Mouse (Mus musculus) limb, embryonic 14.5 days (tissue): ENCODE data around the gene Ddx28. TPM values are rescaled to one million over a fixed set of nuclear protein-coding genes. Genes with fewer than 3 reads are reported as not detected.

Experiments
- ATAC-seq: fragments of 200-750 bp; cut with Nextera tagmentation; 2 replicates; pipeline ENCODE4 v1.8.0; 2017; ENCODE audit warnings: low read depth, moderate number of reproducible peaks, moderate TSS enrichment; ENCODE audit not compliant: low FRiP score
- DNase-seq: peaks from one replicate; pipeline ENCODE4 v3.0.0-alpha.2; 2015; ENCODE audit warnings: low spot score
- H3K27ac ChIP-seq: fragments of 300-500 bp; sonication (generic); replicated peaks from 2 replicates; pipeline ENCODE4 v1.5.1; 2014; ENCODE audit warnings: low read depth, mild to moderate bottlenecking, low read length, moderate library complexity, mixed read lengths
- H3K27me3 ChIP-seq: fragments of 300-500 bp; sonication (generic); 2 replicates; pipeline ENCODE4 v1.6.1; 2014; ENCODE audit warnings: low read length, mixed read lengths; ENCODE audit not compliant: control insufficient read depth, insufficient read depth
- H3K36me3 ChIP-seq: fragments of 300-500 bp; sonication (generic); 2 replicates; pipeline ENCODE4 v1.6.1; 2014; ENCODE audit warnings: mild to moderate bottlenecking, low read length, moderate library complexity, mixed read lengths; ENCODE audit not compliant: control insufficient read depth, insufficient read depth
- H3K4me1 ChIP-seq: fragments of 300-500 bp; sonication (generic); 2 replicates; pipeline ENCODE4 v1.6.1; 2014; ENCODE audit warnings: antibody characterized with exemption, low read length, mixed read lengths; ENCODE audit not compliant: control insufficient read depth, insufficient read depth
- H3K4me2 ChIP-seq: fragments of 300-500 bp; sonication (generic); replicated peaks from 2 replicates; pipeline ENCODE4 v1.6.1; 2014; ENCODE audit warnings: low read depth, mild to moderate bottlenecking, low read length, moderate library complexity; ENCODE audit not compliant: severe bottlenecking
- H3K4me3 ChIP-seq: fragments of 300-500 bp; sonication (generic); replicated peaks from 2 replicates; pipeline ENCODE4 v1.5.1; 2014; ENCODE audit warnings: low read length
- H3K9ac ChIP-seq: fragments of 300-500 bp; sonication (generic); 2 replicates; pipeline ENCODE4 v1.6.1; 2014; ENCODE audit warnings: mild to moderate bottlenecking, low read depth, low read length, moderate library complexity; ENCODE audit not compliant: severe bottlenecking
- H3K9me3 ChIP-seq: fragments of 300-500 bp; sonication (generic); 2 replicates; pipeline ENCODE4 v1.6.1; 2016; ENCODE audit warnings: low read length; ENCODE audit not compliant: control insufficient read depth
- POLR2A ChIP-seq: fragments of 200-500 bp; IDR thresholded peaks from 2 replicates; pipeline ENCODE4 v1.8.0; 2012; ENCODE audit warnings: inconsistent platforms, mild to moderate bottlenecking, moderate library complexity, borderline replicate concordance; ENCODE audit not compliant: insufficient read depth, insufficient read length; ENCODE audit errors: extremely low read depth
- WGBS: fragments of 180-500 bp; shearing (Covaris S2); extraction: QIAGEN DNeasy Blood & Tissue Kit; methylation state at CpG from one replicate; pipeline ENCODE4 v1.1.7; 2014; 5-methylcytosine and 5-hydroxymethylcytosine counted together
- polyA plus RNA-seq, 2 experiments: library from polyadenylated mRNA; depleted of rRNA in 1 of 2; stranded (reverse) in 1 of 2; unstranded in 1 of 2; fragments of >200 nt; fragmentation: Nextera tagmentation in 1 of 2; extraction: Ambion mirVana in 1 of 2; gene quantifications; 2 replicates each; pipeline versions ENCODE4 v1.2.1 to v1.2.3; 2012 to 2014

Ddx28 gene
- polyA plus RNA-seq (2012; rRNA removed) (12.9 and 14.9 TPM in 2 replicates), polyA plus RNA-seq (2014; fragmentation: Nextera tagmentation; extraction: Ambion mirVana) (17.2 and 19.5 TPM in 2 replicates)

DNA sequence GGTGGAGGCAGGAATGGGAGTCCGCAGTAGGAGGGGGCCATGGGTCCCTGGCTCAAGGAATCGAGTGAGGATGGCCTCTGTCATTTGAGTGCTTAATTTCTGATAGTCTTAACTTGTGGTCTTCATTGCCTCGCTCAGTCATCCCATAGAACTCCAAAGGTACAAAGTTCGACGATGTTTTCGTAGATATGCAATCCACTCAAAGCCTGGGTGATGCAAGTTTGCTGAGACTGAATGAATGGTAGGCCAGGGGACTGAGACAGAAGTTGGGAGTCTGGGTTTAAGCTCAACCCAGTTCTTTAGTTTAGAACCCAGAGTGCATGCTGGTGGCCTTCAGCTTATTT lies at the start of gene Ddx28:
Ddx28 (minus strand) TSS at position 240 of the 344 bp plus-strand sequence.
- H3K36me3 ChIP-seq, result 0 out of 2 replicates have a peak, but pooled peaks cover 4% of the 10 kb centered on the region
- DNase-seq (no peak), ATAC-seq (no peak)
- no peaks in the 10 kb centered on the region for H3K27me3 ChIP-seq
- peak within 1 kb of the TSS; percentile 95 for H3K4me3 ChIP-seq
- H3K4me1 ChIP-seq, result peaks cover 10% of the 10 kb centered on the region
- no peak for TF ChIP-seq POLR2A
- no peak within 1 kb of the TSS for H3K27ac ChIP-seq
- peak within 1 kb of the TSS; percentile 92 for H3K4me2 ChIP-seq
- H3K9ac ChIP-seq, result peak within 1 kb of the TSS; percentile 91
- no peaks in the 10 kb centered on the region for H3K9me3 ChIP-seq
- WGBS, result 5% methylated on average over 6 of the region's 6 CpGs

DNA sequence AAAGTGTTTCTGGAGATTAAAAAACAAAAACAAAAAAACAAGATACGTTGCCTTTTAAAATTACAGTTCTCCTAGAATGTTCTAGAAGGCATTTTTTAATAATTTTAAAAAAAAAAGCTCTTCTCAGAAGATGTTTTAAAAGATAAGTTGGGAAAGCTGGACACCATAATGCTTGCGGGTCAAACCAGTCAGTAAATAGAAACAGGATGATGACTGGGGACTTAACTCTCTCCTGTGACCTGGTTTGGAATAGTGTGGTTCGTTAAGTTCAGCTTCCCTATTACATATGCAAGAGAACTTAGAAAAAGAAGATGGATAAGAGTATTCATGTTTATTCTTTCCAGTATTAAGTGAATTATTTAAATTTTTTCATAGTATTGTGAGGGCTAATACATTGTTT lies 48.8 kb upstream of the Ddx28 start:
- Histone ChIP-seq H3K27me3 (no peaks in the 10 kb centered on the region), H3K36me3 (no peaks in the 10 kb centered on the region), H3K4me1 (peaks cover 19% of the 10 kb centered on the region), H3K4me3 (peak overlapping the region; percentile 88), H3K4me2 (peak overlapping the region; percentile 91), H3K27ac (peak overlapping the region; percentile 93), H3K9me3 (no peaks in the 10 kb centered on the region), H3K9ac (peak overlapping the region; percentile 91)
- WGBS, result 3% methylated on average over 3 of the region's 3 CpGs
- DNase-seq (no peak), ATAC-seq (no peak)
- TF ChIP-seq POLR2A, result no peak

DNA sequence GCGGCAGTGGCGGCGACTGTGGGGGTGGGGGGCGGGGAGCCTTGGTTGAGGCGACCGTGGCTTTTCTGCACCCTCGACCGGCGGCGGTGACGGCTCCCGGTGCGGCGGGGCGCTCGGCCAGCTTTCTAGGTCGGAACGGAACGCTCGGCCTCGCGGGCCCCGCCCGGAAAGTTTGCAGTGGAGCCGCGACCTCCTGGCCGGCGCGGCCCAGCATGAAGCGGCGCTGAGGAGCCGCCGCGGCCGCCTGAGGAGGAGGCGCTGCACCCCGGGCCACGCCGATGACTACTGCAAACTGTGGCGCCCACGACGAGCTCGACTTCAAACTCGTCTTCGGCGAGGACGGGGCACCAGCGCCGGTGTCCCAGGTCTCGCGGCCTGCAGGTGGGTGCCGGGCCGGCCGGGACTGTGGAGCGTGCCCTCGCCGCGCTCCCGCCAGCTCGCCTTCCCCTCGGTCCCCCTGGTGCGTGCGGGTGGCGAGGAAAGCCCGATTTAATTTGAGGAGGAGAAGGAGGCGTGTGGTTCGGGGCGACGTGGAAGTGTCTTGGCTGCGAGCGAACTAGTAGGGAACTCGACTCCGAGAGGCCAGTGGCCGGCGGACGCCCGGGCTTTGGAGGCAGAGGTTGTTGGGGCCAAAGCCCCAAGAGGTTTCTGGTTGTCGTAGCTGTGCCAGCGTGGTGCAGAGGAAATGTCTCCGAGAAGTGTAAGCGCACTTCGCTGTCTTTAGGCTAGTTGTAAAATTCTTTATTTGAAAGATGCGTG lies 48.1 kb upstream of the Ddx28 start:
- Histone ChIP-seq H3K27me3 (no peaks in the 10 kb centered on the region), H3K9ac (peak overlapping the region; percentile 91), H3K4me2 (peak overlapping the region; percentile 91), H3K4me1 (peaks cover 19% of the 10 kb centered on the region), H3K4me3 (peak overlapping the region; percentile 88), H3K9me3 (no peaks in the 10 kb centered on the region), H3K27ac (peak overlapping the region; percentile 93), H3K36me3 (no peaks in the 10 kb centered on the region)
- under 1% methylated on average over 44 of the region's 83 CpGs for WGBS
- ATAC-seq (peak; percentile 84), DNase-seq (peak; percentile 38)
- no peak for TF ChIP-seq POLR2A

DNA sequence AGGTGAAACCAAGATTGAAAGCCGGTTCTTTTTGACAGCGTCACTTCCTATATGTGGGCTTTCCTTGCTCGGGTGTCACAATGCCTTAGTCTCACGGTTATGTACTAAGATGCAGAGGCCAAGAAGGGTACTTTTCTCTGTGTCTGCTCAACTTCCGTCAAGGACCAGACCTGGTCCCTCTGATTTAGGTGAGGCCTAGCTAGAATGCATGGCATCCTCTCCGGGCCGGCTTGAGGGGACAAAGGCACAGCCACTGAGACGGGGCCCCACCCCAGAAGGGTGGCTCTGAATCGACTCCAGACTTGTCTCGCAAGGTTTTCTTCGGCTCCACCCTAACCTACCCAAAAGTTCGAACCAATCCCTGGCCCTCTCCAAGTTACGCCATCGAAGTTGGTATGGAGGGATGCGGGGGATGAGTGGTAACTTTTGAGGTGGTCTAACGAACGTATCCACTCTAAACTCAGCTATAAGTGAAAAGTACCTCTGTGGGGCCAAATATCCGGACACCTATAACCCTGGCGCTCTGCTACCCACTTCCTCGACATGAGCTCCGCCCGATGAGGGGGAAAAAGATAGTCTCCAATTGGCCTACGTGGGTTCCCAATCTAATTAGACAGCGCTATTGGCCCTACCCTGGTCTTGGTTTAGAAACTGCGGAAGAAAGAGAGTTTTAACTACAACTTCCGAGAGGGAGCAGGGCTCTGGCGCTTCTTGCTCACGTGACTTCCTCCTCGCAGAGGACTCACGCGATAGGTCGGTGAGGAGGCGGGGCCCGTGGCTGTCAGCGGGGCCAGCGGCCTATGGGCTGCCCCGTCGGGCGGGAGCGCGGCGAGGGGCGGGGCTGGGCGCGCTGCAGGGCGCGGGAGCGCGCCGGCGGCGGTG lies 47.3 kb upstream of the Ddx28 start, which contains the start of gene Nfatc3:
Nfatc3 (plus strand) TSS at position 110 of the 882 bp plus-strand sequence.
- Histone ChIP-seq H3K36me3 (peaks cover under 1% of the 10 kb centered on the region; the same call in 1 of the 2 replicates), H3K27me3 (no peaks in the 10 kb centered on the region), H3K9me3 (no peaks in the 10 kb centered on the region), H3K4me2 (peak within 1 kb of the TSS; percentile 91), H3K4me3 (peak within 1 kb of the TSS; percentile 88), H3K27ac (peak within 1 kb of the TSS; percentile 93), H3K9ac (peak within 1 kb of the TSS; percentile 91), H3K4me1 (peaks cover 19% of the 10 kb centered on the region)
- under 1% methylated on average over 49 of the region's 52 CpGs for WGBS
- peak; percentile 45; the same call in 1 of the 2 replicates for TF ChIP-seq POLR2A
- DNase-seq (peak; percentile 98), ATAC-seq (peak; percentile 98)

DNA sequence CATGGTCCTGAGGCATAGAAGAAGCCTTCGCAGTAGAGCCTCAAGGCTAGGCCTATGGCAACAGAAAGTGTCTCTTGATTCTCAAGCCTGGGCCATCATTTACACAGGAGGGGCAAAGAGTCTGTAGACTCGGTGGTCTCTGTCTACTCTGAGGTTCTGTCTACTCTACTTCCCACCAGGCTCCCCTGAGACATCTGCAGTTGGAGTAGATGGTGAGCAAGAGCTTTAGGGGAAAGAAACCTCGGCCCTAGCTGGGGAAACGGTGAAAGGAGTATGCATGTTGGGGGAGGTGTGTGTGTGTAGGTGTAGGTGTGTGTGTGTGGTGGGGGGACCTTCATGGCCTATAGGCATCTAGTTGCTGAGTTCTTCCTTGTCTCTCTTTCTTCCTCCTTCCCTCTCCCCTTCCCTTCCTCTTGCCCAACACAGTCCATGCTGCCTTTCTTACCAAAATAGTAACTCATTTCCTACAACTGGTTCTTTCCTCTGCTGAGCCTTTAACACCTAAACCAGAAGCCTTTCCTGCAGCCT lies 44.8 kb upstream of the Ddx28 start:
- H3K4me3 ChIP-seq, result no peak overlapping the region
- H3K27ac ChIP-seq, result no peak overlapping the region
- no peaks in the 10 kb centered on the region for H3K9me3 ChIP-seq
- H3K9ac ChIP-seq, result no peak overlapping the region
- no peaks in the 10 kb centered on the region for H3K27me3 ChIP-seq
- no peak for TF ChIP-seq POLR2A
- H3K4me1 ChIP-seq, result peaks cover 14% of the 10 kb centered on the region
- WGBS, result 89% methylated on average over 4 of the region's 4 CpGs
- H3K36me3 ChIP-seq, result peaks cover 22% of the 10 kb centered on the region
- H3K4me2 ChIP-seq, result no peak overlapping the region
- ATAC-seq (no peak), DNase-seq (no peak)
